Mouse (Mus musculus) heart, embryonic 16.5 days (tissue): Measurements from ENCODE around the gene Fut4. TPM values are rescaled to one million over a fixed set of nuclear protein-coding genes. Genes with fewer than 3 reads are reported as not detected.

Experiments
- ATAC-seq: fragments of 200-750 bp; cut with Nextera tagmentation; replicated peaks from 2 replicates; pipeline ENCODE4 v1.8.0; 2017; ENCODE audit warnings: moderate number of reproducible peaks; ENCODE audit not compliant: insufficient read depth, low FRiP score; ENCODE audit errors: extremely low read depth
- H3K27ac ChIP-seq: fragments of 300-500 bp; sonication (generic); 2 replicates; pipeline ENCODE4 v1.5.1; 2014; ENCODE audit warnings: mild to moderate bottlenecking, low read length, control low read depth, moderate library complexity
- H3K27me3 ChIP-seq: fragments of 300-500 bp; sonication (generic); 2 replicates; pipeline ENCODE4 v1.6.1; 2014; ENCODE audit warnings: low read length, mixed read lengths; ENCODE audit not compliant: control insufficient read depth, insufficient read depth
- H3K36me3 ChIP-seq: fragments of 300-500 bp; sonication (generic); 2 replicates; pipeline ENCODE4 v1.6.1; 2014; ENCODE audit not compliant: control insufficient read depth, insufficient read depth
- H3K4me1 ChIP-seq: fragments of 300-500 bp; sonication (generic); 2 replicates; pipeline ENCODE4 v1.6.1; 2014; ENCODE audit warnings: low read length, mixed read lengths; ENCODE audit not compliant: control insufficient read depth, insufficient read depth
- H3K4me2 ChIP-seq: fragments of 300-500 bp; sonication (generic); 2 replicates; pipeline ENCODE4 v1.6.1; 2014; ENCODE audit warnings: low read depth, mild to moderate bottlenecking, control low read depth, low read length
- H3K4me3 ChIP-seq: fragments of 300-500 bp; sonication (generic); 2 replicates; pipeline ENCODE4 v1.5.1; 2014; ENCODE audit warnings: mild to moderate bottlenecking, control low read depth, low read length
- H3K9ac ChIP-seq: fragments of 300-500 bp; sonication (generic); 2 replicates; pipeline ENCODE4 v1.6.1; 2014; ENCODE audit warnings: low read length, control low read depth
- H3K9me3 ChIP-seq: fragments of 300-500 bp; sonication (generic); replicated peaks from 2 replicates; pipeline ENCODE4 v1.6.1; 2016; ENCODE audit warnings: low read length; ENCODE audit not compliant: control insufficient read depth
- WGBS: fragments of 180-500 bp; shearing (Covaris S2); extraction: QIAGEN DNeasy Blood & Tissue Kit; methylation state at CpG from one replicate; pipeline ENCODE4 v1.1.7; 2014; 5-methylcytosine and 5-hydroxymethylcytosine counted together
- polyA plus RNA-seq: library from polyadenylated mRNA; unstranded; fragments of >200 nt; fragmentation: Nextera tagmentation; extraction: Ambion mirVana; gene quantifications from 2 replicates; pipeline ENCODE4 v1.2.1, GENCODE M21; 2015

Fut4 gene
- polyA plus RNA-seq, 1 experiment from 2014 or later: 1.2 TPM

DNA sequence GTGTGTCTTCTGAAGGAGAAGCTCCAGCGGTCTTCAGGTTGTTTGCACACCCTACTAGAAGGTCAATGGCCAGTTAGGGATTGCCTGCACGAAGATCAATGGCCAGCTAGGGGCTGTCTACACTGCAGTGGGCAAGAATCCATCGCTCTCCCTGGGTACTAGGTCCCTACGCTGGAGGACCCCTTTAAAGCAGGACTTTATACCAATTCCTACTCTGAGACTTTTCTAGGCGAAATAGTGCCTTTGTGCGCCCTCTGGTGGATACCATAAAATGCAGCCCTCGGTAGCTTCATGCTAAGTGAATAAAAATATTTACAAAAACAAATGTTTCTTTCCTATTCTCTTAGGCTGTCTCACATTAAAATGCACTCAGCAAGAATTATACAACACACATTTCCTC, 12.6 kb upstream of the Fut4 start:
- no peaks in the 10 kb centered on the region for H3K4me1 ChIP-seq
- WGBS: 26% methylated on average over 7 of the region's 7 CpGs
- no peaks in the 10 kb centered on the region for H3K36me3 ChIP-seq
- no peak for ATAC-seq
- no peak overlapping the region for H3K27ac ChIP-seq
- H3K27me3 ChIP-seq: peaks cover 10% of the 10 kb centered on the region
- H3K9me3 ChIP-seq: no peaks in the 10 kb centered on the region
- H3K9ac ChIP-seq: no peak overlapping the region
- H3K4me2 ChIP-seq: no peak overlapping the region
- H3K4me3 ChIP-seq: no peak overlapping the region

DNA sequence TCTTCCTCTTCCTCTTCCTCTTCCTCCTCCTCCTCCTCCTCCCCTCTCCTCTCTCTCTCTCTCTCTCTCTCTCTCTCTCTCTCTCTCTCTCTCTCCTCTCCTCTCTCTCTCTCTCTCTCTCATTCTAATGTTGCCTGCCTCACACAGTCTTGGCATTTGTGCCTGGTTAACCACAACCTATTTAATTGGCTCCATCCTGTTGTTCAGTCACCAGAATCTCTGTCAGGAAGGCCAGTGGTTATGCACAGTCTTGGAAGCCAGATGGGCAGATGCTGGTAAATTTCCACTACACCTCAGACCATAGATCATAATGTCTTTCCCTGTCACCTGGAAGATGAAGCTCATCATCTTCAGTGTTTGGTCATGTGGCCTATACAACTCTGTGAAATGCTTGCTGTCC, 7.1 kb upstream of the Fut4 start:
- no peak overlapping the region for H3K27ac ChIP-seq
- H3K9me3 ChIP-seq: no peaks in the 10 kb centered on the region
- H3K27me3 ChIP-seq: 0 out of 2 replicates have a peak, but pooled peaks cover 3% of the 10 kb centered on the region
- ATAC-seq: no peak
- H3K4me3 ChIP-seq: no peak overlapping the region
- no peaks in the 10 kb centered on the region for H3K36me3 ChIP-seq
- no peak overlapping the region for H3K9ac ChIP-seq
- no peaks in the 10 kb centered on the region for H3K4me1 ChIP-seq
- H3K4me2 ChIP-seq: no peak overlapping the region

DNA sequence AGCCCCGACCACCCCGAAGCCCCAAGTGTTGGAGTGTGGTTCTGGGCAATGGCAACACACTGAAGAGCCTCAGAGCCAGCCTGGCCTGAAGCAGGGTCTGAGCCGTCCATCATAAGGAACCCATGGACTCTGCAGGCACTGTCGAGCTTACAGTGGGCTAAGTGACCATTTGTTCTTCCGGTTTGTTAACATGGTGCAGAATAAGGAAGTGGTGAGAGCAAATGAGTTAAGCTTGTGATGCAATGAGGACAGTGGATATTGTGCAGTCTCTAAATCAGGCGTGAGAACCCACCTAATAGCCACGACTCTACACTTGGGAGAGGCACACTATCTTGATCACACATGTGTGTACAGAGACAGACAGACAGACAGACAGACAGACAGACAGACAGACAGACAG, 6.4 kb upstream of the Fut4 start:
- WGBS: 57% methylated on average over 7 of the region's 7 CpGs
- no peaks in the 10 kb centered on the region for H3K4me1 ChIP-seq

DNA sequence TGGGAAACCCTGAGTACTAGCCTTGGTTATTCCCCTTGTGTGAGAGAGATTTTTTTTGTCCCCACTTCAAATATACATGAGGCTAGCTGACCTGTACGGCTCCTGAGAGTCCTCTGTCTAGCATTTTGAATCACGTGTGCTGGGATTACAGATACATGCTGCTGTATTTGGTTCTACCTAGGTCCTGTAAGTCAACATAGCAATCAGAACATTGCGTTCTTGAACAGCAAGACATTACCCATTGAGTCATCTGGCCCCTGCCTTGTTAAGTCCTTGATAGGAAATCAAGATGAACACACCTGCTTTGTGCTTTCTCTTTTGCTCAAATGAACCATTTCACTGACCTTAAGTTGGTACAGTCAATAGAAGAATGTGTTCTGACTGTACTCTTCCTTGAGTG, 2.3 kb upstream of the Fut4 start:
- no peak overlapping the region for H3K4me2 ChIP-seq
- WGBS: 75% methylated on average over 3 of the region's 3 CpGs
- no peak overlapping the region for H3K9ac ChIP-seq
- ATAC-seq: no peak
- no peaks in the 10 kb centered on the region for H3K36me3 ChIP-seq
- H3K27ac ChIP-seq: no peak overlapping the region
- no peak overlapping the region for H3K4me3 ChIP-seq
- H3K4me1 ChIP-seq: peaks cover 5% of the 10 kb centered on the region
- no peaks in the 10 kb centered on the region for H3K9me3 ChIP-seq
- H3K27me3 ChIP-seq: 0 out of 2 replicates have a peak, but pooled peaks cover 8% of the 10 kb centered on the region

More for the DNA sequence above, 6.4 kb upstream of the Fut4 start:
- H3K27ac ChIP-seq: no peak overlapping the region
- no peak overlapping the region for H3K4me2 ChIP-seq
- no peaks in the 10 kb centered on the region for H3K9me3 ChIP-seq
- no peak overlapping the region for H3K4me3 ChIP-seq
- H3K9ac ChIP-seq: no peak overlapping the region
- 0 out of 2 replicates have a peak, but pooled peaks cover 3% of the 10 kb centered on the region for H3K27me3 ChIP-seq
- no peak for ATAC-seq
- no peaks in the 10 kb centered on the region for H3K36me3 ChIP-seq

DNA sequence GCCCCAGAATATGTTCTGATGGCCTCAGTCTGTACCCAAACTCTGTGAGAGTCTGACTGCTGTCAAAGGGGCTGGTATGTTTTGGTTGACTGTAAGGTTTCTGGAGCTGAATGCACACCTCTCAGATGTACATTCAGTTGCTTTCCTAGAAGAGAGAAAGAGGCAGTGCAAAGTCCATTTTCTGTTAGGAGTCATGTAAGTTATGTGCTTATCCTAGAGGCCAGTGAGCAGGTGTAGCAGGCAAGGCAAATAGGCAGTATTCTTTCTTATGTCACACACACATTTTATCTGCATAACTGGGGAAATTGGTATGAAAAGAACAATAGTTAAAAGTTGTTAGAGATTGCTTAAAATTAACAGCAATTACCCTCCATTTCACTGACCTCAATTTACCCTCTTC, 1.8 kb upstream of the Fut4 start:
- H3K9ac ChIP-seq: no peak overlapping the region
- no peaks in the 10 kb centered on the region for H3K36me3 ChIP-seq

DNA sequence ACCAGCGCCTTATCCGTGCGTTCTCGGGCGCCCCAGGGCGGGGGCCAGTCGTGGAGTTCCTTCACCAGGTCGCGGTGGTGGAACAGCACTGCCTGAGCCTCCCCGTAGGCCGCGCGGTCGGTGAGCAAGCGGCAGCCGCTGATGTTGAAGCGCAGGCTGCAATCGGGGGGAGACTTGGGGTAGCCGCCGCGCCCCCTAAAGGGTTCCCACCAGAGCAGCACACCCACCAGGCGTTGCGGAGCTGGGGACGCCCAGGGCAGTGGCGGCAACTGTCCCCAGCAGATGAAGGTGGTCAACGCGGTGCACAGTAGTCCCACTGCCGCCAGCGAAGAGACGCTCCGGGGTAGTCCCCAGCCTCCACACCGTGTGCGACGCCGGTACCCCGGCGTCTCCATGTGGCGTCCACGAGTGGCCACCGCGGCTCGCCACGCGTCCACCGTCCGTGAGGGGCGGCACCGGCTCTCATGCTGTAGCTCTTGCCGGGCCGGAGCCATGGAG, 641 bp downstream of the Fut4 start:
- H3K4me3 ChIP-seq: peak overlapping the region; percentile 64
- no peaks in the 10 kb centered on the region for H3K36me3 ChIP-seq
- ATAC-seq: peak; percentile 68
- peaks cover 5% of the 10 kb centered on the region for H3K4me1 ChIP-seq
- H3K9me3 ChIP-seq: no peaks in the 10 kb centered on the region
- H3K9ac ChIP-seq: peak overlapping the region; percentile 74
- no peak overlapping the region for H3K27ac ChIP-seq
- H3K27me3 ChIP-seq: 0 out of 2 replicates have a peak, but pooled peaks cover 5% of the 10 kb centered on the region
- WGBS: under 1% methylated on average over 50 of the region's 50 CpGs
- peak overlapping the region; percentile 85 for H3K4me2 ChIP-seq

More for the DNA sequence above, 1.8 kb upstream of the Fut4 start:
- no peak overlapping the region for H3K4me3 ChIP-seq
- no peak overlapping the region for H3K4me2 ChIP-seq
- H3K27me3 ChIP-seq: 0 out of 2 replicates have a peak, but pooled peaks cover 8% of the 10 kb centered on the region
- ATAC-seq: no peak
- H3K4me1 ChIP-seq: peaks cover 5% of the 10 kb centered on the region
- H3K9me3 ChIP-seq: no peaks in the 10 kb centered on the region
- no peak overlapping the region for H3K27ac ChIP-seq

DNA sequence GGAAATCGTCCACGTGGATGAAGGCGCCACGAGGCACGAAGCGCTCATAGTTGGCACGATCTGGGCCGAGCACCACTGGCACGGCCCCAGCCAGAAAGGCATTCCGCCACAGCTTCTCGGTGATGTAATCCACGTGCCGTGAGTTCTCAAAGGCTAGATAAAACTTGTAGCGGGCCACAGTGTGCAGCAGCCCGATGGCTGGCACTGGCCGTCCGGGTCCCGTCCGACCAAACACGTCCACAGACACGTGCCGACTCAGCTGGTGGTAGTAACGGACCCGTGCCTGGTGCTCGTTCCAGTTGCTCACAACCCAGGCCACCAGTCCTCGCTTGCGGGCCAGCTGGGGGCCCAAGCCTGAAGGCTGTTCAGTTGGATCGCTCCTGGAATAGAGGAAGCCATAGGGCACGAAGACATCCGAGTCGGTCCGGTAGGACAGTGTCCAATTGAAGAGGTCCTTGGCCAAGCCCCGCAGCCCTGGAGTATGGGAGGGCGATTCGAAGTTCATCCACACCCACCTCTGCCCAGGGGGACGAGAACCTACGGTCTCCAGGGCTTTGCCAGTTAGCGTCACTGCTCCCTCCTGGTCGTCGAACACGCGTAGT, 1.2 kb downstream of the Fut4 start:
- H3K9me3 ChIP-seq: no peaks in the 10 kb centered on the region
- peak overlapping the region; percentile 74 for H3K9ac ChIP-seq
- no peak overlapping the region for H3K27ac ChIP-seq
- peak overlapping the region; percentile 64 for H3K4me3 ChIP-seq
- peaks cover 5% of the 10 kb centered on the region for H3K4me1 ChIP-seq
- WGBS: 47% methylated on average over 42 of the region's 42 CpGs
- ATAC-seq: no peak; the same call in 1 of the 2 replicates
- 0 out of 2 replicates have a peak, but pooled peaks cover 5% of the 10 kb centered on the region for H3K27me3 ChIP-seq
- H3K36me3 ChIP-seq: no peaks in the 10 kb centered on the region
- peak overlapping the region; percentile 85 for H3K4me2 ChIP-seq

DNA sequence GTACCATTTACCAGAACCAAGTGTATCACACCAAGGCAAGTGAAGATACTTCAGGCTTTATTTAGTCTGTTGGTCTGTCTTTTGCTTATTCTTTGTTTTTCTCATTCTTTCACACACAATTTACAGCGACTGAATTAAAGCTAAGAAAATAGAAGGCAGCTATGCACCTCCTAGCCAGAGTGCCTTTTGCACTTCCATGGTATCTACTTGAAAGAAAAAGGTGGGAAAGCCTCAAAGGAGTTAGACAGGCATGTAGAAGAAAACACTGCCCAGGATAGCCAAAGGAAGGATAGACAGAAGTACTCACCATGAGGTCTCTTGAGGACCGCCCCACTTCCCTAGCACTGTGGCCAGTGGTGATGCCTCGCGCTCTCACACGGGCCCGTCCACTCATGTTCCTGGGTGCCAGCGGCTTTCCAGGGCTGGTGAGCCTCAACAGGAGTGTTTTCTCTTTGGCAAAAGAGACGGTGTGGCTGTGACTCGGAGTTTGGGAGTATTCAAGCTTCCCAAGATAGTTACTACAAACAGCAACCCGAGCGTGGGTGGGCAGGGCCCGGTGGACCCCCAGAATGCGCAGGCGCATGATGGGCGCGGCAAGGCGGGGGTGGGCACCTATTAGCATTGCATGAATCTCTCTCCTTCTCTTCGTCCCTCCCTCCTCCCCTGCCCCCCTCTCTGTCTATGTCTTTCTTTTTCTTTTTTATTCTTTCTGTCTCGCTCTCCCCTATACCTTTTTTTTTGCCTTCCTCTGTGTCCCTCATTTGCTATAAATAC, 11.9 kb downstream of the Fut4 start, which contains the start of gene Piwil4:
Gene Piwil4, minus strand, starts transcription at position 583 of the 774 bp plus-strand sequence.
- Histone ChIP-seq H3K27ac (no peak within 1 kb of the TSS), H3K4me3 (no peak within 1 kb of the TSS), H3K4me1 (no peaks in the 10 kb centered on the region), H3K4me2 (no peak within 1 kb of the TSS), H3K9ac (no peak within 1 kb of the TSS), H3K9me3 (no peaks in the 10 kb centered on the region), H3K36me3 (no peaks in the 10 kb centered on the region), H3K27me3 (0 out of 2 replicates have a peak, but pooled peaks cover 2% of the 10 kb centered on the region)
- WGBS: 82% methylated on average over 19 of the region's 19 CpGs
- ATAC-seq: no peak
